Mouse (Mus musculus) limb, embryonic 14.5 days (tissue): Measurements from ENCODE around the gene Chn2. TPM values are rescaled to one million over a fixed set of nuclear protein-coding genes. Genes with fewer than 3 reads are reported as not detected.

Experiments
- ATAC-seq: fragments of 200-750 bp; cut with Nextera tagmentation; 2 replicates; pipeline ENCODE4 v1.8.0; 2017; ENCODE audit warnings: low read depth, moderate number of reproducible peaks, moderate TSS enrichment; ENCODE audit not compliant: low FRiP score
- DNase-seq: peaks from one replicate; pipeline ENCODE4 v3.0.0-alpha.2; 2015; ENCODE audit warnings: low spot score
- H3K27ac ChIP-seq: fragments of 300-500 bp; sonication (generic); replicated peaks from 2 replicates; pipeline ENCODE4 v1.5.1; 2014; ENCODE audit warnings: low read depth, mild to moderate bottlenecking, low read length, moderate library complexity, mixed read lengths
- H3K27me3 ChIP-seq: fragments of 300-500 bp; sonication (generic); 2 replicates; pipeline ENCODE4 v1.6.1; 2014; ENCODE audit warnings: low read length, mixed read lengths; ENCODE audit not compliant: control insufficient read depth, insufficient read depth
- H3K36me3 ChIP-seq: fragments of 300-500 bp; sonication (generic); 2 replicates; pipeline ENCODE4 v1.6.1; 2014; ENCODE audit warnings: mild to moderate bottlenecking, low read length, moderate library complexity, mixed read lengths; ENCODE audit not compliant: control insufficient read depth, insufficient read depth
- H3K4me1 ChIP-seq: fragments of 300-500 bp; sonication (generic); 2 replicates; pipeline ENCODE4 v1.6.1; 2014; ENCODE audit warnings: antibody characterized with exemption, low read length, mixed read lengths; ENCODE audit not compliant: control insufficient read depth, insufficient read depth
- H3K4me2 ChIP-seq: fragments of 300-500 bp; sonication (generic); replicated peaks from 2 replicates; pipeline ENCODE4 v1.6.1; 2014; ENCODE audit warnings: low read depth, mild to moderate bottlenecking, low read length, moderate library complexity; ENCODE audit not compliant: severe bottlenecking
- H3K4me3 ChIP-seq: fragments of 300-500 bp; sonication (generic); replicated peaks from 2 replicates; pipeline ENCODE4 v1.5.1; 2014; ENCODE audit warnings: low read length
- H3K9ac ChIP-seq: fragments of 300-500 bp; sonication (generic); 2 replicates; pipeline ENCODE4 v1.6.1; 2014; ENCODE audit warnings: mild to moderate bottlenecking, low read depth, low read length, moderate library complexity; ENCODE audit not compliant: severe bottlenecking
- H3K9me3 ChIP-seq: fragments of 300-500 bp; sonication (generic); 2 replicates; pipeline ENCODE4 v1.6.1; 2016; ENCODE audit warnings: low read length; ENCODE audit not compliant: control insufficient read depth
- POLR2A ChIP-seq: fragments of 200-500 bp; IDR thresholded peaks from 2 replicates; pipeline ENCODE4 v1.8.0; 2012; ENCODE audit warnings: inconsistent platforms, mild to moderate bottlenecking, moderate library complexity, borderline replicate concordance; ENCODE audit not compliant: insufficient read depth, insufficient read length; ENCODE audit errors: extremely low read depth
- WGBS: fragments of 180-500 bp; shearing (Covaris S2); extraction: QIAGEN DNeasy Blood & Tissue Kit; methylation state at CpG from one replicate; pipeline ENCODE4 v1.1.7; 2014; 5-methylcytosine and 5-hydroxymethylcytosine counted together
- polyA plus RNA-seq, 2 experiments: library from polyadenylated mRNA; depleted of rRNA in 1 of 2; stranded (reverse) in 1 of 2; unstranded in 1 of 2; fragments of >200 nt; fragmentation: Nextera tagmentation in 1 of 2; extraction: Ambion mirVana in 1 of 2; gene quantifications; 2 replicates each; pipeline versions ENCODE4 v1.2.1 to v1.2.3; 2012 to 2014

Gene Chn2
- polyA plus RNA-seq, 2 experiments = 11.5 to 14.3 TPM

GRCm38 (mm10) chr6:54116299-54116698 is 76.9 kb downstream of the Chn2 start:
- Histone ChIP-seq H3K4me1 (no peaks in the 10 kb centered on the region), H3K9ac (no peak overlapping the region), H3K27me3 (no peaks in the 10 kb centered on the region), H3K36me3 (no peaks in the 10 kb centered on the region), H3K27ac (no peak overlapping the region), H3K9me3 (no peaks in the 10 kb centered on the region), H3K4me3 (no peak overlapping the region), H3K4me2 (no peak overlapping the region)
- DNase-seq (no peak), ATAC-seq (no peak)
- 85% methylated on average over 9 of the region's 9 CpGs for WGBS
- no peak for TF ChIP-seq POLR2A

GRCm38 (mm10) chr6:54117001-54117591 is 77.7 kb downstream of the Chn2 start:
- TF ChIP-seq POLR2A = no peak
- Histone ChIP-seq H3K4me3 (no peak overlapping the region), H3K36me3 (no peaks in the 10 kb centered on the region), H3K27me3 (no peaks in the 10 kb centered on the region), H3K4me2 (no peak overlapping the region), H3K27ac (no peak overlapping the region), H3K9ac (no peak overlapping the region), H3K4me1 (no peaks in the 10 kb centered on the region), H3K9me3 (no peaks in the 10 kb centered on the region)
- DNase-seq (no peak), ATAC-seq (no peak)
- 90% methylated on average over 7 of the region's 7 CpGs for WGBS

- H3K4me2 ChIP-seq = no peak overlapping the region
- H3K27ac ChIP-seq = no peak overlapping the region
- H3K4me1 ChIP-seq = no peaks in the 10 kb centered on the region
- H3K27me3 ChIP-seq = no peaks in the 10 kb centered on the region
- H3K36me3 ChIP-seq = no peaks in the 10 kb centered on the region
- ATAC-seq = no peak
- H3K9me3 ChIP-seq = no peaks in the 10 kb centered on the region
- no peak overlapping the region for H3K4me3 ChIP-seq
- TF ChIP-seq POLR2A = no peak
- DNase-seq = no peak
- 33% methylated on average over 3 of the region's 3 CpGs for WGBS
- H3K9ac ChIP-seq = no peak overlapping the region
Observed at GRCm38 (mm10) chr6:54118395-54118794, 79.0 kb downstream of the Chn2 start.

DNA sequence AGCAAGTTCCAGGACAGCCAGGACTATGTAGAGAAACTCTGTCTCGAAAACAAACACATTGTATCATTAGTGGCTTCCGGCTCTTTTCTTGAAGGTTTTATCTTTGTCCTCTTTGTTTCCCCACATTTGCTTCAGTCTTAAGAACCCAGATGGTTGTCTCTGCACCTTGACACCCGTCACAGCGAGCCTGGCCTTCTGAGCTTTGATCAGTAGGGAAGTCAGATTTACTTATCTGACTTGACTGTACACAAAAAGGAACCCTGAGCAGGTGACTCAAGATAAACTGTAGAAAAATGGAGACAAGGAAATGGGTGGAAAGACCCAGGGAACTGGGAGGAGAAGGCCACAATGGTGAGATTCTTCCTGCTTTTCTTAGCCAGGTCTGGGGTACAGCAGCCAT is 79.5 kb downstream of the Chn2 start:
- no peak overlapping the region for H3K4me3 ChIP-seq
- no peak overlapping the region for H3K27ac ChIP-seq
- no peaks in the 10 kb centered on the region for H3K9me3 ChIP-seq
- no peak overlapping the region for H3K4me2 ChIP-seq
- no peaks in the 10 kb centered on the region for H3K27me3 ChIP-seq
- no peak for DNase-seq
- ATAC-seq = no peak
- no peaks in the 10 kb centered on the region for H3K4me1 ChIP-seq
- no peak for TF ChIP-seq POLR2A
- H3K9ac ChIP-seq = no peak overlapping the region
- WGBS = 80% methylated on average over 4 of the region's 4 CpGs
- no peaks in the 10 kb centered on the region for H3K36me3 ChIP-seq

DNA sequence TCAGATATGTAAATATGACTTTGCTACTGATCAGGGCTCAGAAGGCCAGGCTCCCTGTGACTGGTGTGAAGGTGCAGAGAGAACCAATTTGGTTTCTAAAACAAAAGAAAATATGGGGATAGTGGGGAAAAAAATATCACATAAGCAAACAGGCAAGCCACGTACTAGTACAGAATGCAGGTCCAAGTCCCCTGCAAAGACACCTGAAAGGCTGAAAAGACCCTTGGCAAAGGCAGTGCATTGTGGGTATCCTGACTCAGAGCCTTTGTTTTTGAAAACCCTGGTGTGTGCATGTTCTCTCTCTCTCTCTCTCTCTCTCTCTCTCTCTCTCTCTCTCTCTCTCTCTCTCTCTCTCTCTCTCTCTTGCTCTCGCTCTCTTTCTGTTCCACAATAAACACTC is 80.1 kb downstream of the Chn2 start:
- no peaks in the 10 kb centered on the region for H3K9me3 ChIP-seq
- no peaks in the 10 kb centered on the region for H3K27me3 ChIP-seq
- ATAC-seq (no peak), DNase-seq (no peak)
- H3K27ac ChIP-seq = no peak overlapping the region
- H3K4me2 ChIP-seq = no peak overlapping the region
- H3K36me3 ChIP-seq = no peaks in the 10 kb centered on the region
- no peak overlapping the region for H3K4me3 ChIP-seq
- H3K9ac ChIP-seq = no peak overlapping the region
- no peak for TF ChIP-seq POLR2A
- 77% methylated on average over 2 of the region's 2 CpGs for WGBS
- no peaks in the 10 kb centered on the region for H3K4me1 ChIP-seq
